Mouse (Mus musculus): ENCODE data around the gene Maz. TPM values are rescaled to one million over a fixed set of nuclear protein-coding genes. Genes with fewer than 3 reads are reported as not detected.

Maz gene
- total and polyA plus RNA-seq, 3 experiments, result 81.3 to 641 (median 130) TPM

- ATAC-seq (ENCODE audit: extremely low read depth, insufficient number of reproducible peaks, low FRiP score, poor library complexity, severe bottlenecking) (no peak), DNase-seq (ENCODE audit: low spot score) (no peak)
- Histone ChIP-seq H3K4me1 (ENCODE audit: insufficient read depth, low read depth, low read length) (peaks cover 6% of the 10 kb centered on the region; the same call in 1 of the 2 replicates), H3K4me3 (ENCODE audit: low read depth, low read length) (no peak overlapping the region), H3K36me3 (replicated peaks) (no peaks in the 10 kb centered on the region), H3K27me3 (ENCODE audit: insufficient read depth, low read length) (peaks cover 70% of the 10 kb centered on the region), H3K9me3 (replicated peaks) (no peaks in the 10 kb centered on the region)
- TF ChIP-seq GATA2 (IDR thresholded peaks at IDR 0.05; ENCODE audit: borderline replicate concordance, low read depth, low read length) (no peak), TAL1 (conservative IDR thresholded peaks at IDR 0.05; ENCODE audit: low read depth, low read length) (no peak), GATA1 (IDR thresholded peaks at IDR 0.05; ENCODE audit: borderline replicate concordance, low read length) (no peak), CTCF (IDR thresholded peaks at IDR 0.05; ENCODE audit: low read depth, low read length) (no peak), POLR2AphosphoS5 (IDR thresholded peaks at IDR 0.05; ENCODE audit: insufficient replicate concordance, low read depth, low read length) (no peak)
Measured at GRCm38 (mm10) chr7:127055026-127055585, 28.3 kb upstream of the Maz start.

DNA sequence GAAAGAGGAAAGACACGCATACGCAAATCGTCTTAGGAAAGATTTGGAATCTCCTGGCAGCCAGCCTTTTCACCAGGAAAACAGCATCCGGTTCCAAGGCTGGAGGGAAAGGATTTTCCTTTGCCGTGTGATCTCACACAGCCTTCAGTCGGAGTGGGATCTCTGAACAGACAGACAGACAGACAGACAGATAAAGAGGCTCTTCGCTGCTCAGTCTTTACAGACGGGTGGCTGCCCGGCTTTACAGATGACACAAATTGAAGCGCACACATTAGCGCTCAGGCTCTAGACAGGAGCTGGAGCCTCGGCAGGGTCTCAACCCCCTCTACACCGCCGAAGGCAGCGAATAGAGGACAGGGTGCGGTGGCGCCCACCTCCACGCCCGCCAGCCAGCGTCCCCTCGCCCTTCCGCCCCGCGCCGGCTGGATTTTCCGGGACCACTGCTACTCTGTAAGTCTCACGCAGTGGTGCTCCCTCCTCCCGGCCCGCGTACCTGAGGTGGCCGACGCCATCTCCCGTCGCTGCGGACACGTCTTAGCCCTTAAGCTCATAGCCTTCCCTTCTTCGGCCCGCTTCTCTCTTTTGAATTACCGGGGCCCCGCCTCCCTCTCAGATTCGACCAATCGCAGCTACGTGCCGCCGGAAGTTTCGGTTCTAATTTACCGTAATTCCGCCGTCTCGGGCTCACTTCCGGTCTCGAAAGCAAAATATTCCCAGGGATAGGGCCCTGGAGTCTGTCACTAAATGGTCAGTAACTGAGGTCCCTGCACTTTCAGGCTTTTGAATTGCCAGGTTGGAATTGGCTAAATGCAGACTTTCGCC, 15.2 kb upstream of the Maz start, which contains the start of gene Kif22:
Gene Kif22 (minus strand): TSS at position 621 of the 822 bp plus-strand sequence.
- TF ChIP-seq TAL1 (conservative IDR thresholded peaks at IDR 0.05; ENCODE audit: low read depth, low read length) (no peak), POLR2AphosphoS5 (IDR thresholded peaks at IDR 0.05; ENCODE audit: insufficient replicate concordance, low read depth, low read length) (no peak), GATA2 (IDR thresholded peaks at IDR 0.05; ENCODE audit: borderline replicate concordance, low read depth, low read length) (no peak), GATA1 (IDR thresholded peaks at IDR 0.05; ENCODE audit: borderline replicate concordance, low read length) (no peak), CTCF (IDR thresholded peaks at IDR 0.05; ENCODE audit: low read depth, low read length) (no peak)
- H3K36me3 ChIP-seq (replicated peaks), result peaks cover 33% of the 10 kb centered on the region
- no peaks in the 10 kb centered on the region for H3K9me3 ChIP-seq (replicated peaks)
- peak; percentile 73 for ATAC-seq (ENCODE audit: extremely low read depth, insufficient number of reproducible peaks, low FRiP score, poor library complexity, severe bottlenecking)
- peak within 1 kb of the TSS; percentile 100 for H3K4me3 ChIP-seq (ENCODE audit: low read depth, low read length)
- no peaks in the 10 kb centered on the region for H3K27me3 ChIP-seq (ENCODE audit: insufficient read depth, low read length)
- H3K4me1 ChIP-seq (ENCODE audit: insufficient read depth, low read depth, low read length), result peaks cover 35% of the 10 kb centered on the region
- peak; percentile 81 for DNase-seq (ENCODE audit: low spot score)

DNA sequence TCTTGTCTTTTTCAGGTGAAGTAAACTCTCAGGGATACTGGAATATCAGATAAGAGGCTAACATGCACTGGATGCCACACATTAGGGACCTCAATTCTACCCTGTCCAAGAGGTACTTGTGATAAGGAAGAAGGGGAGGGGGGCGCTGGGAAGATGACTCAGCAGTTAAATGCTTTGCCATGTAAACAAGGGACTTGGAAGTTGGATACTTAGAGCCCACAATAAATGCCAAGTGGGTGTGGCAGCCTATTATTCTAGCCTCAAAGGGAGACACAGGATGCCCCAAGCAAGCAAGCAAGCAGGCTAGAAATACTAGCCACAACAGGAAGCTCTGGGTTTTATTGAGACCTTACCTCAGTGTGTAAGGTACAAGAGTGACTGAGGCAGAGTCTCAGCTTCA, 4.4 kb upstream of the Maz start:
- peaks cover 64% of the 10 kb centered on the region for H3K4me1 ChIP-seq (ENCODE audit: insufficient read depth, low read depth, low read length)
- ATAC-seq (ENCODE audit: extremely low read depth, insufficient number of reproducible peaks, low FRiP score, poor library complexity, severe bottlenecking), result no peak
- no peak for TF ChIP-seq GATA1 (IDR thresholded peaks at IDR 0.05; ENCODE audit: borderline replicate concordance, low read length)
- TF ChIP-seq GATA2 (IDR thresholded peaks at IDR 0.05; ENCODE audit: borderline replicate concordance, low read depth, low read length), result no peak
- no peak for TF ChIP-seq CTCF (IDR thresholded peaks at IDR 0.05; ENCODE audit: low read depth, low read length)
- no peak for TF ChIP-seq TAL1 (conservative IDR thresholded peaks at IDR 0.05; ENCODE audit: low read depth, low read length)
- TF ChIP-seq POLR2AphosphoS5 (IDR thresholded peaks at IDR 0.05; ENCODE audit: insufficient replicate concordance, low read depth, low read length), result no peak
- no peaks in the 10 kb centered on the region for H3K27me3 ChIP-seq (ENCODE audit: insufficient read depth, low read length)
- H3K36me3 ChIP-seq (replicated peaks), result peaks cover 87% of the 10 kb centered on the region
- H3K4me3 ChIP-seq (ENCODE audit: low read depth, low read length), result no peak overlapping the region
- no peak for DNase-seq (ENCODE audit: low spot score)
- H3K9me3 ChIP-seq (replicated peaks), result no peaks in the 10 kb centered on the region

- Histone ChIP-seq H3K4me3 (ENCODE audit: low read depth, low read length) (no peak overlapping the region), H3K9me3 (replicated peaks) (no peaks in the 10 kb centered on the region), H3K27me3 (ENCODE audit: insufficient read depth, low read length) (no peaks in the 10 kb centered on the region), H3K36me3 (replicated peaks) (peaks cover 82% of the 10 kb centered on the region), H3K4me1 (ENCODE audit: insufficient read depth, low read depth, low read length) (peaks cover 62% of the 10 kb centered on the region)
- ATAC-seq (ENCODE audit: extremely low read depth, insufficient number of reproducible peaks, low FRiP score, poor library complexity, severe bottlenecking), result no peak
- no peak for DNase-seq (ENCODE audit: low spot score)
- TF ChIP-seq POLR2AphosphoS5 (IDR thresholded peaks at IDR 0.05; ENCODE audit: insufficient replicate concordance, low read depth, low read length), result no peak
- no peak for TF ChIP-seq CTCF (IDR thresholded peaks at IDR 0.05; ENCODE audit: low read depth, low read length)
- TF ChIP-seq GATA2 (IDR thresholded peaks at IDR 0.05; ENCODE audit: borderline replicate concordance, low read depth, low read length), result no peak
- no peak for TF ChIP-seq TAL1 (conservative IDR thresholded peaks at IDR 0.05; ENCODE audit: low read depth, low read length)
- no peak for TF ChIP-seq GATA1 (IDR thresholded peaks at IDR 0.05; ENCODE audit: borderline replicate concordance, low read length)
Measured at GRCm38 (mm10) chr7:127030172-127030571, 3.3 kb upstream of the Maz start.

GRCm38 (mm10) chr7:127027885-127028284, 1.0 kb upstream of the Maz start:
- DNase-seq (ENCODE audit: low spot score) (no peak), ATAC-seq (ENCODE audit: extremely low read depth, insufficient number of reproducible peaks, low FRiP score, poor library complexity, severe bottlenecking) (no peak)
- no peaks in the 10 kb centered on the region for H3K9me3 ChIP-seq (replicated peaks)
- H3K27me3 ChIP-seq (ENCODE audit: insufficient read depth, low read length), result no peaks in the 10 kb centered on the region
- no peak for TF ChIP-seq TAL1 (conservative IDR thresholded peaks at IDR 0.05; ENCODE audit: low read depth, low read length)
- TF ChIP-seq POLR2AphosphoS5 (IDR thresholded peaks at IDR 0.05; ENCODE audit: insufficient replicate concordance, low read depth, low read length), result peak; percentile 15; the same call in 1 of the 2 replicates
- TF ChIP-seq GATA2 (IDR thresholded peaks at IDR 0.05; ENCODE audit: borderline replicate concordance, low read depth, low read length), result no peak
- TF ChIP-seq GATA1 (IDR thresholded peaks at IDR 0.05; ENCODE audit: borderline replicate concordance, low read length), result no peak
- no peak for TF ChIP-seq CTCF (IDR thresholded peaks at IDR 0.05; ENCODE audit: low read depth, low read length)
- peaks cover 82% of the 10 kb centered on the region for H3K36me3 ChIP-seq (replicated peaks)
- H3K4me1 ChIP-seq (ENCODE audit: insufficient read depth, low read depth, low read length), result peaks cover 74% of the 10 kb centered on the region
- peak overlapping the region; percentile 77 for H3K4me3 ChIP-seq (ENCODE audit: low read depth, low read length)

DNA sequence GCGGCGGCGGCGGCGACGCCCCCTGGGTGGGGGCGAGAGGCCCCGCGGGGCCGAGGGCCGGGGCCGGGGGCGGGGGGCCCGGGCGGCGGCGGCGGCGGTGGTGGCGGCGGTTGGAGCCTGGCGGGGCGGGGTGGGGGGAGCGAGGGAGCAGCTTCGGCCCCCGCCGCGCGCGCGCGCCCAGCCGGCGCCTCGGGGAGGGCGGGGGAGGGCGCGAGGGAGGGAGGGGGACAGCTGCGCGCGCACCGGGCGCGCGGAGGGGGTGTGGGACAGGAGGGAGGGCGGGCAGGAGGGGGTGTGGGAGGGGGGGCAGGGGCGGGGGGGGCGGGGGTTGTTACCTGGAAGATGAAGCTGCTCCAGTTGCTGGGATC, 237 bp downstream of the Maz start:
- TF ChIP-seq TAL1 (conservative IDR thresholded peaks at IDR 0.05; ENCODE audit: low read depth, low read length), result no peak
- no peak for TF ChIP-seq CTCF (IDR thresholded peaks at IDR 0.05; ENCODE audit: low read depth, low read length)
- TF ChIP-seq GATA1 (IDR thresholded peaks at IDR 0.05; ENCODE audit: borderline replicate concordance, low read length), result no peak
- TF ChIP-seq POLR2AphosphoS5 (IDR thresholded peaks at IDR 0.05; ENCODE audit: insufficient replicate concordance, low read depth, low read length), result no peak
- TF ChIP-seq GATA2 (IDR thresholded peaks at IDR 0.05; ENCODE audit: borderline replicate concordance, low read depth, low read length), result no peak
- Histone ChIP-seq H3K4me3 (ENCODE audit: low read depth, low read length) (peak overlapping the region; percentile 77), H3K27me3 (ENCODE audit: insufficient read depth, low read length) (no peaks in the 10 kb centered on the region), H3K36me3 (replicated peaks) (peaks cover 82% of the 10 kb centered on the region), H3K4me1 (ENCODE audit: insufficient read depth, low read depth, low read length) (peaks cover 74% of the 10 kb centered on the region), H3K9me3 (replicated peaks) (no peaks in the 10 kb centered on the region)
- DNase-seq (ENCODE audit: low spot score) (no peak), ATAC-seq (ENCODE audit: extremely low read depth, insufficient number of reproducible peaks, low FRiP score, poor library complexity, severe bottlenecking) (no peak)
